Mouse (Mus musculus): ENCODE data around the gene Arhgef28. TPM values are rescaled to one million over a fixed set of nuclear protein-coding genes. Genes with fewer than 3 reads are reported as not detected.

Gene Arhgef28
- polyA plus RNA-seq (2015; fragmentation: Illumina TruSeq; extraction: RNeasy Lipid Tissue Mini Kit (QIAGEN cat#74804); ENCODE audit: insufficient read depth, low replicate concordance): 0.41 TPM

DNA sequence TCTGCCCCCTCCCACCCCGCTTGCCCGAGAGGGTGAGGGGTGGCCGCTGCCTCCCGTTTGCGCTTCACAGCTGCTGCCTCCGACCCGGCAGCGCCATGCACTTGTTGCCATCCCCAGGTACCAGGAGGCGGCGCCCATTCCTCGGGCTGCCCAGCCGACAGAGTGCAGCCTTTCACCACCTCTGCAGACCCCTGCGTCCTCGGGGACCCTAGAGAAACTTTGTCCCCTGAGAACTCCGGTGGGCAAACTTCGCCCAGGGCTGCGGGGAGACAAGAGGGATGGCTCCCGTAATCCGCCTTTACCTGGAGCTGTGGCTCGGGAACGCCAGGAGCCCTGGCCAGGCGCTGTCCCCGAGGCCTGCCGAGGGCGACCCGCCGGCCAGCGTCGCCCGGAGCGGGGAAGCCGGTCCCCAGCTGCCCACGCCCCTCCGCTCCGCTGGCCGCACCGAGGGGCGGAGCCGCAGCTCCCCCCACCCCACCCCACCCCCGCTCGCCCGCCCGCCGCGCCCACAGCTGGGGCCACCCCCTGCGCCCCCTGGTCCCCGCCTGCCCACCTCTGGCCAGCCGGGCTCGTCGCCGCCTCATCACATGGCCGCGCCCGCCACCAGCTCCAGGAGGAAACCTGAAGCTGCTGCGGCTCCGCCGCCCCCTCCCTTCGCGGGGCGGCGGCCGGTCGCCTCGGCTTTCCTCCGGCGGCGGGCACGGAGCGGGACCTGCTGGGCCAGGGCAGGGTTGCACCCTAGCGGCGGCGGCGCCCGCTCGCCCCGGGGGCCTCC lies at the start of gene Arhgef28:
Arhgef28 (minus strand) TSS at position 669 of the 775 bp plus-strand sequence.

Other genes starting within 250 kb of the Arhgef28 start
- 41.0 TPM for gene Utp15, start 56.6 kb upstream of the Arhgef28 start, polyA plus RNA-seq (2015; fragmentation: Illumina TruSeq; extraction: RNeasy Lipid Tissue Mini Kit (QIAGEN cat#74804); ENCODE audit: insufficient read depth, low replicate concordance)
- gene Ankra2, start 56.6 kb upstream of the Arhgef28 start, polyA plus RNA-seq (2015; fragmentation: Illumina TruSeq; extraction: RNeasy Lipid Tissue Mini Kit (QIAGEN cat#74804); ENCODE audit: insufficient read depth, low replicate concordance): 44.9 TPM
- gene Gm21976, start 73.4 kb upstream of the Arhgef28 start, polyA plus RNA-seq (2015; fragmentation: Illumina TruSeq; extraction: RNeasy Lipid Tissue Mini Kit (QIAGEN cat#74804); ENCODE audit: insufficient read depth, low replicate concordance): not detected
- gene Btf3, start 110.6 kb upstream of the Arhgef28 start, polyA plus RNA-seq (2015; fragmentation: Illumina TruSeq; extraction: RNeasy Lipid Tissue Mini Kit (QIAGEN cat#74804); ENCODE audit: insufficient read depth, low replicate concordance): 854 TPM
- not detected for gene Foxd1, start 147.8 kb upstream of the Arhgef28 start, polyA plus RNA-seq (2015; fragmentation: Illumina TruSeq; extraction: RNeasy Lipid Tissue Mini Kit (QIAGEN cat#74804); ENCODE audit: insufficient read depth, low replicate concordance)

All from spleen, adult 10 weeks (tissue).